Mouse (Mus musculus) lung, postnatal 10 days (tissue): Measurements from ENCODE around the gene Gm8005.
"Not testable (repeated sequence)": the region's sequence is repeated elsewhere in the genome, so short reads cannot be mapped to it uniquely, and the experiment has no call there.

Experiments used
- DNase-seq: peaks from one replicate; pipeline ENCODE4 v3.0.0; 2021

The Gm8005 gene

GRCm38 (mm10) chr14:42439573-42439972 is at the start of gene Gm8005:
Gene Gm8005 (minus strand): TSS chr14:42439673.
- DNase-seq = not testable (repeated sequence)

GRCm38 (mm10) chr14:42463581-42463980 is 24.1 kb upstream of the Gm8005 start, which contains the start of gene Gm8011:
Gene Gm8011 (plus strand): TSS chr14:42463881.
- DNase-seq = not testable (repeated sequence)
